Mouse (Mus musculus) heart, embryonic 11.5 days (tissue): Measurements from ENCODE around the gene Nlrp10. TPM values are rescaled to one million over a fixed set of nuclear protein-coding genes. Genes with fewer than 3 reads are reported as not detected.

Experiments used
- ATAC-seq: fragments of 200-750 bp; cut with Nextera tagmentation; replicated peaks from 2 replicates; pipeline ENCODE4 v1.8.0; 2017; ENCODE audit warnings: moderate library complexity; ENCODE audit not compliant: insufficient number of reproducible peaks, low FRiP score, low TSS enrichment
- H3K27ac ChIP-seq: fragments of 300-500 bp; sonication (generic); 2 replicates; pipeline ENCODE4 v1.5.1; 2014; ENCODE audit warnings: mild to moderate bottlenecking, low read depth, low read length
- H3K27me3 ChIP-seq: fragments of 300-500 bp; sonication (generic); 2 replicates; pipeline ENCODE4 v1.6.1; 2014; ENCODE audit warnings: mild to moderate bottlenecking, low read length, mixed read lengths; ENCODE audit not compliant: control insufficient read depth, insufficient read depth
- H3K36me3 ChIP-seq: fragments of 300-500 bp; sonication (generic); 2 replicates; pipeline ENCODE4 v1.6.1; 2014; ENCODE audit warnings: mild to moderate bottlenecking, low read length, moderate library complexity, mixed read lengths; ENCODE audit not compliant: control insufficient read depth, insufficient read depth
- H3K4me1 ChIP-seq: fragments of 300-500 bp; sonication (generic); 2 replicates; pipeline ENCODE4 v1.6.1; 2014; ENCODE audit warnings: low read length; ENCODE audit not compliant: control insufficient read depth, insufficient read depth
- H3K4me2 ChIP-seq: fragments of 300-500 bp; sonication (generic); 2 replicates; pipeline ENCODE4 v1.6.1; 2014; ENCODE audit warnings: mild to moderate bottlenecking, moderate library complexity
- H3K4me3 ChIP-seq: fragments of 300-500 bp; sonication (generic); 2 replicates; pipeline ENCODE4 v1.5.1; 2014; ENCODE audit warnings: low read depth, low read length
- H3K9ac ChIP-seq: fragments of 300-500 bp; sonication (generic); 2 replicates; pipeline ENCODE4 v1.6.1; 2014; ENCODE audit warnings: mild to moderate bottlenecking, low read depth, low read length, moderate library complexity
- H3K9me3 ChIP-seq: fragments of 300-500 bp; sonication (generic); replicated peaks from 2 replicates; pipeline ENCODE4 v1.6.1; 2016; ENCODE audit warnings: low read length; ENCODE audit not compliant: control insufficient read depth
- WGBS: fragments of 180-500 bp; shearing (Covaris S2); extraction: QIAGEN DNeasy Blood & Tissue Kit; methylation state at CpG from one replicate; pipeline ENCODE4 v1.1.7; 2014; ENCODE audit not compliant: insufficient replicate concordance; 5-methylcytosine and 5-hydroxymethylcytosine counted together
- polyA plus RNA-seq: library from polyadenylated mRNA; unstranded; fragments of >200 nt; fragmentation: Nextera tagmentation; extraction: Ambion mirVana; gene quantifications from 2 replicates; pipeline ENCODE4 v1.2.1, GENCODE M21; 2014

Nlrp10 gene
- polyA plus RNA-seq, 1 experiment from 2014 or later = 5.2 TPM

GRCm38 (mm10) chr7:108950762-108951331 lies 20.9 kb upstream of the Nlrp10 start:
- Histone ChIP-seq H3K4me1 (peaks cover 10% of the 10 kb centered on the region), H3K4me3 (peak overlapping the region; percentile 50), H3K4me2 (peak overlapping the region; percentile 84), H3K9me3 (no peaks in the 10 kb centered on the region), H3K9ac (0 out of 2 replicates have a peak overlapping the region, but pooled peaks have one; percentile 46), H3K27me3 (peaks cover 44% of the 10 kb centered on the region), H3K36me3 (no peaks in the 10 kb centered on the region), H3K27ac (no peak overlapping the region)
- 2% methylated on average over 52 of the region's 52 CpGs for WGBS
- 0 out of 2 replicates have a peak, but pooled peaks have one; percentile 23 for ATAC-seq

GRCm38 (mm10) chr7:108950312-108950761 lies 20.4 kb upstream of the Nlrp10 start, which contains the start of gene Tub:
Gene Tub, plus strand, starts transcription at chr7:108950338.
- Histone ChIP-seq H3K4me1 (peaks cover 10% of the 10 kb centered on the region), H3K27ac (no peak within 1 kb of the TSS), H3K36me3 (no peaks in the 10 kb centered on the region), H3K9ac (0 out of 2 replicates have a peak within 1 kb of the TSS, but pooled peaks have one; percentile 46), H3K27me3 (peaks cover 44% of the 10 kb centered on the region), H3K4me3 (peak within 1 kb of the TSS; percentile 50), H3K4me2 (peak within 1 kb of the TSS; percentile 84), H3K9me3 (no peaks in the 10 kb centered on the region)
- ATAC-seq = peak; percentile 46; the same call in 1 of the 2 replicates
- WGBS = 1% methylated on average over 44 of the region's 44 CpGs

- Histone ChIP-seq H3K4me3 (no peak overlapping the region), H3K9ac (no peak overlapping the region), H3K36me3 (no peaks in the 10 kb centered on the region), H3K9me3 (no peaks in the 10 kb centered on the region), H3K27me3 (peaks cover 44% of the 10 kb centered on the region), H3K4me1 (peaks cover 10% of the 10 kb centered on the region), H3K4me2 (no peak overlapping the region), H3K27ac (no peak overlapping the region)
- 39% methylated on average over 2 of the region's 2 CpGs for WGBS
- no peak; the same call in 1 of the 2 replicates for ATAC-seq
Observed at GRCm38 (mm10) chr7:108949301-108949700, 19.3 kb upstream of the Nlrp10 start.

GRCm38 (mm10) chr7:108948611-108949010 lies 18.6 kb upstream of the Nlrp10 start:
- H3K27ac ChIP-seq = no peak overlapping the region
- H3K4me1 ChIP-seq = peaks cover 10% of the 10 kb centered on the region
- H3K9me3 ChIP-seq = no peaks in the 10 kb centered on the region
- H3K27me3 ChIP-seq = peaks cover 44% of the 10 kb centered on the region
- H3K4me2 ChIP-seq = no peak overlapping the region
- no peak for ATAC-seq
- no peak overlapping the region for H3K9ac ChIP-seq
- H3K4me3 ChIP-seq = no peak overlapping the region
- H3K36me3 ChIP-seq = no peaks in the 10 kb centered on the region

- H3K4me1 ChIP-seq = no peaks in the 10 kb centered on the region
- no peak overlapping the region for H3K4me3 ChIP-seq
- H3K9ac ChIP-seq = no peak overlapping the region
- peaks cover 13% of the 10 kb centered on the region for H3K36me3 ChIP-seq
- H3K27me3 ChIP-seq = peaks cover under 1% of the 10 kb centered on the region; the same call in 1 of the 2 replicates
- 15% methylated on average over 2 of the region's 2 CpGs for WGBS
- no peak for ATAC-seq
- H3K9me3 ChIP-seq = no peaks in the 10 kb centered on the region
- no peak overlapping the region for H3K27ac ChIP-seq
- no peak overlapping the region for H3K4me2 ChIP-seq
Observed at GRCm38 (mm10) chr7:108944002-108944401, 14.0 kb upstream of the Nlrp10 start.

- no peak for ATAC-seq
- no peak overlapping the region for H3K27ac ChIP-seq
Observed at GRCm38 (mm10) chr7:108941466-108941865, 11.5 kb upstream of the Nlrp10 start.

GRCm38 (mm10) chr7:108936591-108936990 lies 6.6 kb upstream of the Nlrp10 start:
- 96% methylated on average over 4 of the region's 4 CpGs for WGBS
- Histone ChIP-seq H3K4me1 (peaks cover 8% of the 10 kb centered on the region), H3K9ac (no peak overlapping the region), H3K27ac (no peak overlapping the region), H3K4me2 (no peak overlapping the region), H3K4me3 (no peak overlapping the region), H3K27me3 (no peaks in the 10 kb centered on the region), H3K36me3 (peaks cover 30% of the 10 kb centered on the region), H3K9me3 (no peaks in the 10 kb centered on the region)
- no peak for ATAC-seq

More at GRCm38 (mm10) chr7:108941466-108941865, 11.5 kb upstream of the Nlrp10 start:
- H3K9me3 ChIP-seq = no peaks in the 10 kb centered on the region
- WGBS = 88% methylated on average over 9 of the region's 9 CpGs
- H3K9ac ChIP-seq = no peak overlapping the region
- H3K36me3 ChIP-seq = peaks cover 28% of the 10 kb centered on the region
- no peaks in the 10 kb centered on the region for H3K27me3 ChIP-seq
- no peak overlapping the region for H3K4me3 ChIP-seq
- no peaks in the 10 kb centered on the region for H3K4me1 ChIP-seq
- no peak overlapping the region for H3K4me2 ChIP-seq

- Histone ChIP-seq H3K4me3 (peak overlapping the region; percentile 80), H3K9ac (peak overlapping the region; percentile 94), H3K27me3 (no peaks in the 10 kb centered on the region), H3K36me3 (peaks cover 25% of the 10 kb centered on the region), H3K4me1 (peaks cover 8% of the 10 kb centered on the region), H3K9me3 (no peaks in the 10 kb centered on the region), H3K27ac (no peak overlapping the region), H3K4me2 (peak overlapping the region; percentile 92)
- 83% methylated on average over 7 of the region's 7 CpGs for WGBS
- ATAC-seq = no peak
Observed at GRCm38 (mm10) chr7:108935411-108935810, 5.4 kb upstream of the Nlrp10 start.

GRCm38 (mm10) chr7:108934836-108935235 lies 4.9 kb upstream of the Nlrp10 start:
- H3K9ac ChIP-seq = peak overlapping the region; percentile 94
- ATAC-seq = no peak
- peaks cover 20% of the 10 kb centered on the region for H3K36me3 ChIP-seq

More at GRCm38 (mm10) chr7:108934836-108935235, 4.9 kb upstream of the Nlrp10 start:
- WGBS = 6% methylated on average over 8 of the region's 8 CpGs
- H3K27ac ChIP-seq = no peak overlapping the region
- H3K4me1 ChIP-seq = peaks cover 8% of the 10 kb centered on the region
- peak overlapping the region; percentile 80 for H3K4me3 ChIP-seq
- H3K4me2 ChIP-seq = peak overlapping the region; percentile 92
- H3K27me3 ChIP-seq = no peaks in the 10 kb centered on the region
- no peaks in the 10 kb centered on the region for H3K9me3 ChIP-seq
